Mouse (Mus musculus): ENCODE data around the gene Rnf25.

Rnf25 gene

DNA sequence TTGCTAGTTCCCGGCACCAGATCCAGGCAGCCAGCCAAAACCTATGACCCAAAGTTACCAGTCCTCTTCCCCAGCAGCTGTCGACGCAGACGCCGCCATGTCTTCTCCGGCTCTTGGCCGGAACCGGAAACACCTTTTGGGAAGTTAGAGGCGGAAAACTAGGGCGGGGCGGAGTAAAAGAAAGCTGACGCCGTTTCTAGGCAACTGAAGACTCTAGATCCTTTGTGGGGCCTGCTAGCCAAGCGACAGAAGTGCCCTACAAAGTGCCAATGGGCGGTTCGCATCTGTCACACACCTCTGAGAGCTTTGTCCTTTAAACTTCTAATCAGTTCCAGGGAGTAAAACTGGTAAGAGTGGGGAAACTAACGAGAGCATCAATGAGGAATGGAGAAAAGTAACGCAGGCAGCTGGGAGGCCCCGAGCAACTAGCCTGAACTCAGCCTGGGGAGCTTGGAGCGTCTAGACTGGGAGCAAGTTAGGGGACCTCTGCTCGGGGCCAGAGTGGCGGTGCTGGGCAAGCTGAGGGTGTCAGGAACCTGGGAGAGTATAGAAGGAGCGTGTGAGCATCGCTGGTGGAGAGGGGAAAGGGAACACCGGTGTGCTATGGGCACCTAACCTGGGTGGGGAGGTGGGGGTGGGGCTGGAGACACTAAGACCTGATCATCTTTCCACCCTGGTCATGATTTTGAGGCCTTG is at the start of gene Rnf25, which contains the start of gene Stk36:
Gene Rnf25 (minus strand): TSS at position 131 of the 696 bp plus-strand sequence.
Gene Stk36 (plus strand): TSS at position 179 of the 696 bp plus-strand sequence.
- DNase-seq (ENCODE audit: low spot score in 2 of 2): peak; percentile 72 to 85

DNA sequence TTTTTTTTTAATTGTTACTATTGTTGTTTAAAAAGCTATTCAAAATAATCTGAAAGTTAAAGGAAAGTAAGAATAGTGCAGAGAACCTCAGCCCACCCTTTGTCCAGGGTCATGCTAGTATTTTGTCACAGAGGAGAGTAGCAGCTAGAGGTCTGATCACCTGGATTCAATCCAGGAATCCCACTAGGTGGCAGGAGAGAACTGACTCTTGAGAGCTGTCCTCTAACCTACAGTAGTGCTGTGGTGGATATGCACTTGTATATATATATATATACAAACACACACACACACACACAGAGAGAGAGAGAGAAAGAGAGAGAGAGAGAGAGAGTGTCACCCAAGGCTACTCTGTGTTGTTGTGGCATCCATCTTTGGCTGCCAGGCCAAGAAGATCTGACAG is 42.7 kb upstream of the Rnf25 start:
- DNase-seq (ENCODE audit: low spot score in 2 of 2): no peak

DNA sequence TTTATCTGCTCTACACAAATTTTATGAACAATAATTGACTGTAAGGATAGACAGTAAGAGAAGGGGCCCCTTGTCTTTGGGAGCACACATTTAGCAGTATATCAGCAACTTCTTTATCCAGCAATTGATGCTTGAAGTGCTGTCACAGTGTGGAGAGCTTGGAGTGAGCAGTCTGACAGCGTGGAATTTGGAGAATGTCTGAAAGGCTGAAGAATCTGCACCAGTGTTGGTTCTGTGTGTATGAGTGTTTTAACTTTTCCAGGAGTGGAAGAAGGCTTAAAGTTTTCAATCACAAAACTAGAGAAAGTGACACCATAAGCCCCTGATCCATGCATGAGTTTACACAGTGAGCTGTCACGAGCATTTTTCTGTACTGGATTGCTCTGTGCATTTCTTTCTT is 42.3 kb upstream of the Rnf25 start:
- no peak for DNase-seq (ENCODE audit: low spot score in 2 of 2)

DNA sequence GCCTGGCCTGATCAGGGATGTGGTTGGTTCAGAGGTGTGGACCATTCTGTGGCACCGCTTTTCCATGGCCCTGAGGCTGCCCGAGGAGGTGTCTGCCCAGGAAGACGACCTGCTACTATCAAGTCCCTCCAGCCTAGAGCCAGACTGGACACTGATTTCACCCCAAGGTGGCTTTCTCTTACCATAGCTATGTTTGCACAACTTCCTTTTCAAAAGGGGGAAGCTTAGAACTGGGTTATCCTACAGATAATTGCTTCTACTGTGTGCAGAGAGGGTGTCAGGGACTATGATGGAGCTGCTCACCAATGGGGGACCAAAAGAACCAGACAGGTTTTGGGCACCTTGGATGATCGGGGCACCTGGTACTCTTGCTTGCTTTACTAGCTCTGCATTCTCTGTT is 31.5 kb upstream of the Rnf25 start:
- DNase-seq (ENCODE audit: low spot score in 2 of 2): no peak

DNA sequence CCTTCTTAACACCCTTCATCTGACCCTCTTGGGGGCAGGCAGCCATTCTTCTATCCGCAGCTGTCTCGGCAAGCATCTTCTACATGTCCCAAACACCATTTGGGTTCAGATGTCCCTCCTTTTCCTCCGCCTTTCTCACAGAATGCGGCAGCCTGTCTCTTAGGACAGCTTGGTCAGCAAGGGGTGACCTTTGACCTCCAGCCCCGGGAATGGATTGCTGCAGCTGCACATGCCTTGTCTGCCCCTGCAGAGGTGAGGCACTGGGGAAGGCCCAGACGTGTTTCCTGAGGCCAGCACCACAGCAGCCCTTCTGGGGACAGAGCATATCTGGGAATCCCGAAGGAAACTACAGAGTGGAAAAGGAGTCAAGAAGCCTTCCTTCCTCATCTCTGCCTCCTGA is 26.8 kb upstream of the Rnf25 start:
- DNase-seq (ENCODE audit: low spot score in 2 of 2): no peak

DNA sequence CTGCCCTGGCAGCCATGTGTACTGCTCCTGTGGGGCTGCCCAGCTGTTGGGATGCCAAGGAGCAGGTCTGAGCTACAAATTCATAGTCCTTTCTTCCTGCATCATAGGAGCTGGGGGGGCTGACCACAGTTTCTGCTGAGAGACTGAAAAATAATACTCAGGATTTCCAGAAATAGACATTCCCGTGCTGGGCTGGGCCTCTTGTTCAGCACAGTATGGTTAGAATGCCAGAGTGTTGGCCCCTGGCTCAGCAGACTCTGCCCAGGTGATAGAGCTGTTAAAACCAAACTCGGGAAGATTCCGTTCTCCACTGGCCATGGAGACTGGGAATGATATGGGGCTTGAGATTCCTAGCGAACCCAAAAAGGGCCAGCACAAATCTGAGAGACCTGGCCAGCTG is 24.9 kb upstream of the Rnf25 start:
- no peak for DNase-seq (ENCODE audit: low spot score in 2 of 2)

DNA sequence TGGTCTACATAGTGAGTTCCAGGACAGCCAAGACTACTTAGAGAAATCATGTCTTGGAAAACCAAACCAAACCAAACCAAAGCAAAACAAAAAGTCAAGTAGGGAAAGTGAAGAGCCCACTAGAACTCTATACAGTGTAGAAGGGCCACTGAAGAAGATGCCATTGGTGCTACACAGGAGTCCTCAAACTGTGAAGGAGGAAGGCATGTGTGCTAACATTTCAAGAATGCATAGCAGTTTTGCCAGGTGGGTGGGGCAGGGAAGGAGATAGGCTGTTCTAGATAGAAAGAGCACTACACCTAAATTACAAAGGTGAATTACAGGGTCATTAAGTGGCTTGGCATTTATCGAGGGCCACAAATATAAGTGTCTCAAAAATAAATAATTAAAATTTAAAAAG is 23.0 kb upstream of the Rnf25 start:
- no peak for DNase-seq (ENCODE audit: low spot score in 2 of 2)

DNA sequence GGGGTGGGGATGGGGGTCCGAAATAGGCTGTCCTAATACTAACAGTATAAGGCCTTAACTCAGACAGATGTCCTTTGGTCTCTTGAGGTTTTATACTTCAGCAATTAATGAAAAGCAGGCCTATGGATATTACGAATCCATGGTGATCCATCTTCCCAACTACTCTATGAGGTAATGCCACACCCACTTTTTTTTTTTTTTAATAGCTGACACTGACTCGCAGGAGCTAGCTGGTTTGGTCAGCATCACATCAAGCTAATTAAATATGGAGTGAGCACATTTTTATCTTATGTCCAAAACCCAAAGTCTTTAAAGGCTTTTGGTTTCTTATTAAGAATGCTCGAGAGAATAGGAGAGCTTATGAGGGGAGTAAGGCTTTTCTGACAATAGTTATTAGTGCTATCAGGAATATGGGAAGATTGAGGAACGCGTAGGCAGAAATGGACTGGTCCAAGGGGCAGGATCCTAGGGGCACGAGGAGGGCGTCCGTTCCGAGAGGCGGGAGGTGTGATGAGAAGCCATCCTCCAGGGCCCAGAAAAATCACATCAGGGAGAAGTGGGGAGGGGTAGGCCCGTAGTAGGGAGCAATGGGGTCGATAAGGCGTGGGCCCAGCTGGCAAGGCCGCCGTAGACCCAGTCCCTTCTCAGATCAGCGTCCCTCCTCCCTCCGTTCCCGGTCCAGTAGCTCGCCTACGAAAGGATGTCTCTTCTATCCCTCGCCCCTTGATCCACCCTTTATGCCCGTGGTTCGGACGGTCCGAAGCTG is 513 bp downstream of the Rnf25 start:
- DNase-seq (ENCODE audit: low spot score in 2 of 2): no peak

DNA sequence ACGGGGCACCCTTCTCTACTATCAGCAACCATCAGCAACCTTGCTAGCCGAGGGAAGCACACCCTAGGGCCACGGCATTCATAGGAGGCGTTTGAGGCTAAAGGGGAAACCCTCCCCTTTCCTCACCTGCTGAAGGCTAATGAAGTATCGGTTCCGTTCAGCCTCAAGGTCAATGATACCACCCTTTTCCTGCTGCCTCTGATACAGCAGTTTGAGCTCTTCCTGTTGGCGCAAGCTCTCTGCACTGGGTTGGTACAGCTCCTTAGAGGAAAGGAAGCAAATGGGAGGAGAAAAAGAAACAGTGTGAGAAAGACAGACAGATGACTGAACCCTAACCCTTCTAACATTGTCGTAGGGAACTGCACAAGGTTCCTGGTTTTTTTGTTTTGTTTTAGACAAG is 6.8 kb downstream of the Rnf25 start:
- DNase-seq (ENCODE audit: low spot score in 2 of 2): no peak

DNA sequence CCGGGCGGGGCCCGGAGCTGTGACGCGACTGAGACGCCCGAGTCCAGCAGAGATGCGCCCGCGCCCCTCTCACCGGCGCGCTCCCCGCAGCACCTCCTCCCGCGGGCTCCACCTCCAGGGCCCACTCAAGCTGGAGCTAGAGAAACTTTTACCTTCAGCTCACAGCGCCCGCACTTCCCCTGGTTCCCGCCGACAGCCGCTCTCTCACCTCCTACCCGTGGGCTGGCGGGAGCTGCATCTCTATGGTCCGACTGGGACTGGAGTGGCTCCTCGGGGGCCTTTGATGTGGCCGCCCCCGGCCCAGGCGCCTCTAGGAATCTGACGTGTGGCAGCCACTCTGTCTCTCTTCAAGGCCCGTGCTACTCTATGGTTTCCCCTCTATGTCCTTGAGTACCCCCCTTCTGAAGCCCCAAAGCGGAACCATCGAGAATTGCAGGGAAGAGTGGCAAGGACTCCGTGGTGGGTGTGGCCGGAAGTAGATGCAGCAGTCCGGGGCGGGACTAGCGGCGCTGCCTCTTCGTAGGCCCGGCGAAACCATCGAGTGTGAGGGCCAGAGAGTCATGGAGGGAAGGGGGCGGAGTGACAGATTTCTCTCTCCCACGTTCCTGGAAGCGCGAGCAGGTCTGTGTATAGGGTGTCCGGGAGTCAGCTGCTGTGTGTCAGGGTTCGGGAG is 13.3 kb downstream of the Rnf25 start, which contains the start of the genes Zfp142 and Bcs1l:
Gene Zfp142 (minus strand): TSS at position 474 of the 673 bp plus-strand sequence.
Gene Bcs1l (plus strand): TSS at position 517 of the 673 bp plus-strand sequence.
- DNase-seq (ENCODE audit: low spot score in 2 of 2): peak; percentile 98

DNA sequence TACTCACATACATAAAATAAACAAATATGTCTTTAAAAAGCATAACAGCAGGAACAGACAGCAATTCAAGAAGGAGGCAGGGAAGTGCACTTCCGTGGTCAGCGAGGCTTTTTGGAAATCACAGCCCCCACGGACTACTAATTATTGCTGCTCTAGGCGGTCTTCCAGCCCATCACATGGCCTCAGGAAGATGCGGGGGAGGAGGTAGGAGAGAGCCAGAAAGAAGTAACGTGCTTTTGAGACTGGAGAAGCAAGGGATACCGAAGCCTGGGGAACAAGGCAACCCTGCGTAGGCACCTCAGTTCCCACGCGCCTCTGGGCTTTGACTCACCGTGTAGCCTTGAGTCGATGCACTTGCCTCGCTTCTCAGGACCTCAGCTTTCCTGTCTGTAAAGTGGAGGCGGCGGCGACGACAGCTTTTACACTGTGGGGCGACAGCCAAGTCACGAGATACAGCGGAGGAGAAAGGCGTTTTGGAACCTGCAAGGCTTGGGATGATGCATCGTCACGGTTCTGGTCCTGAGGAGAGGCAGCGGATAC is 13.9 kb downstream of the Rnf25 start:
- no peak for DNase-seq (ENCODE audit: low spot score in 2 of 2)

DNA sequence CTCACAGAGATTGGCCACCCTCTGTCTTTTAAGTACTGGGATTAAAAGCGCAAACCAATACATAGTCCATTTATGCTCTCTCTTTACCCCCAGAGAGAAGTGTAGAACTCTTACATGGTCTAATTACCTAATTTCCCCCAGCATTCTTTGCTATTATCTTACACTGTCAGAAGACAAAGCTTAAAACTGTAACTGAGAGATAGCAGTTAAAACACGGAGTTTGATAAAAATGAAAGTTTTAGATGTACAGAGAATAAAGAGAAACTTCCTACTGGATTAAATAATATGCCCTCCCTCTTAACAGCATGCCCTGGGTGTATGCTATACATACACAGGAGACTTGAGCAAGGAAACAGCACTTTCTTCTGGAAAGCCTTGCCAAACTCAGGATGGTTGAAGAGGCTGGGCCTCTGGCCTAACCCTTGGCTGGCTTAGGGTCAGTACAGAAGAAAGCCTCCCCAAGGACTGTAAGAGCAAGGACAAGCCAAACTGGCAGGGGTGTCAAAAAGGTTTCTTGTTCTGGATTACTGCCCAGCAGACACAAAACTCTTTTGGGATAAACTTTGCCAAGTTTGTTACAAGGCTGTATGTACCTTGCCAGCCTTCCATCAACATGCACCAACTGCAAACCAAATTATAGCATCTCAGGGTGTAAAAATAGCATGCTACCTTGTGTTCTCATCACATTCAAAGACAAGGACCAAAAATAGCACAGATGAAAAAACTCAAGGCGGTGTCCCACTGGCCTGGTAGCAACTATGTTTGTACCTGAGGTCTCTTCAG is 16.4 kb downstream of the Rnf25 start:
- DNase-seq (ENCODE audit: low spot score in 2 of 2): no peak

DNA sequence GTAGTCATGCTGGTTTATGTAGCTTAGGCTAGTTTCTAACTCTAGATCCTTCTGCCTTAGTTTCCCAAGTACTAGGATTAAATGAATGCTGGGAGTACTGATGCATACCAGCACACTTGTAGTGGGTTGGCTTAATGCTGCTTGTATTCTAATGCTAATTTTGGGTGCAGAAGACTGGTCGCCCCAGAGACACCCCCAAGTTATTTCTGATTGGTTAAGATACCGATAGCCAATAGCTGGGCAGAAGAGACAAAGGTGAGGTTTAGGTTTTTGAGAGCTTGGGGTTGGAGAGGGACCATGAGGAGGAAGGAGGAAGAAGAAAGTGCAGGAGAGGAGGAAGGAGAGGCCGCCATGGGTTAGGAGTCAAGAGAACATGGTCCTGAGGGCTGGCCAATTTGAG is 18.6 kb downstream of the Rnf25 start:
- DNase-seq (ENCODE audit: low spot score in 2 of 2): no peak

DNA sequence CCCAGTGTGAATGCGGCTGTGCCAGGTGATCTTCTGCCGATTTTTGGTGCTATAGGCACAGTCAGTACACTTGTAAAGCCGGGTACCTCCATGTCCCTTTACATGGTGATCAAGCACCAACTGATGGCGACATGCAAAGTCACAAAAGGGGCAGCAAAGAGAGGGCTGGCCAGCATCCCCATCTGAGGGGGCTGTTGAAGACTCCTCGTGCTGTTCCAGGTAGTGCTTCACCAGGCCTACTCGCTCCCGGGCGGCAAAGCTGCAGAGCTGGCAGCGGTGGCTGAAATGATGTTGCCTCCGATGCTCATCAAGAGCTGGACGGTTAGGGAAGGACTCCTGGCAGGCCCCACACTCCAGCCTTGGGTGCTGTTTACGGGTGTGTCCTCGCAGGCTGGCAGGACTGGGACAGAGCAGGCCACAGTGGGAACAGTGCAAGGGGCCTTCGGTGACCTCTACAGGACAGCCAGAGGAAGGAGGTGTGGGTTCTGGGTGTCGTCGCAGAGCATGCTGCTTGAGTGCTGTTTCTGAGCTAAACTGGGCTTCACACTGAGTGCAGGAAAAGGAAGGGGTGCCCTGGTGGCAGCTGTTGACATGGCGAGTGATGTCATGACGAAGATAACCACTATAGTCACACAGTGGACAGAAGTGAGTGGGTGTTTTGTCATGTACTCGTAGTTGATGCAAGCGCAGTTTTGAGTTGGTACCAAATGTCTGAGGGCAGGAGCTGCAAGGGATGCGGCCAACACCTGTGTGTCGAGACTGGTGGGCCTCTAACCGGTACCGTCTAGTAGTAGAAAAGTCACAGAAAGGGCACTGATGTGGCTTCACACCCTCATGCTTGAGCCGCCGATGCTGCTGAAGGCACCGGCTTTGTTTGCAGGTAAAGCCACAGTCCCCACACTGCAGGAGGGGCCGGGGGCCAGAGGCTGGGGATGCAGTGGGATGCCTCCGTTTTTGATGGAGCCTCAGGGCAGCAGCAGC is 31.2 kb downstream of the Rnf25 start:
- no peak for DNase-seq (ENCODE audit: low spot score in 2 of 2)

DNA sequence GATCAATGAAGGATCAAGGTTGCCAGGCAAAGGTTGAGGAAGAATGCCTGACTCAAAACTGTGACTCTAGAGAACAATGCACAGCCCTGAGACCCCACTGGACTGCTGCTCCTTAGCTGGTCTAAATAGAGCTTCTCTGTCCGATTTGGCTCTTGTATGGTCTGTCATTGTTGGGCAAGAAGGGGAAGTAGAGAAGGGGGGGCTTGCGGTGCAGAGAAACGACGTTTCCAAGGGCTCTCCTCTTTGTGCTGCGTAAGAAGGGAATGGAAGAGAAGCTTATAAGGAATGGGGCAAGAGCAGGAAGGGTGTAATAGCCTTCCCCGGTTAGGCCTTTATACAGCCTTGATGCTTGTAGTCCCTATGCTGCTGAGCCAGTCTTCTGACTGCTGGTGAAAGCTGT is 35.4 kb downstream of the Rnf25 start:
- no peak for DNase-seq (ENCODE audit: low spot score in 2 of 2)

DNA sequence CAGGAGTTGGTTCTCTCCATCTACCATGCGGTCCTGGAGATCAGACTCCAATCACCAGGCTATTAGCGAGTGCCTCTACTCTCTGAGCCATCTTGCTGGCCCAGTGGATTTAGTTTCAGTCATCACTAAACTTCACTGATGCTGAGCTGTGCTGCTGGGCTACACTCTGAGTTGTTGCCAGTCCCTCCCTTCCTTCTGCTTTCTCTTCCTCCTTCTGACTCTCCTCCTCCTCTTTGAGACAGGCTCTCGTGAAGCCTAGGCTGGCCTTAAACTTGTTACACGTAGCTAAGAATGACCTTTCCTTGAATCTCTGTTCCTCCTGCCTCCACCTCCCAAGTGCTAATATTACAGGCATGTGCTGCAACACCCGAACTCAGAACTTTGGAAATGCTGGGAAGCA is 42.1 kb downstream of the Rnf25 start:
- no peak for DNase-seq (ENCODE audit: low spot score in 2 of 2)

DNA sequence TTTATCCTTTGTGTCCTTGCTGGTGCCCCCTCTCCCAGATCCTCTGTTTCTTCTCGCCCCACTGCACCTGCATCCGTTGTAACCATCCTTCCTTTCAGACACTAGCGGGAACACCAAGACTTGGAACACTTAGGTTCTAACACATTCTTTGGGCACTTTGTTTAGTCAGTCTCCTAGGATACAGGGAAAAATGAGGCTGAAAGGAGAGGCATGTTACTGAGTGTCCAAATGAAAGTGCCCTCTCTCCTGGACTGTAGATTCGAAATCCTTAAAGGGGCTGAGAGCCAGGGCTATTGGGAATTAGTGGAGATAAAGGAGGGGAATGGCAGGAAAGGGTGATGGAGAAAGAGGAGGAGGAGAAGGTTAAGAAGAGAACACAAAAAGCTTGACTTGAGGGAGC is 57.0 kb downstream of the Rnf25 start, which contains the start of gene Usp37:
Gene Usp37 (minus strand): TSS at position 101 of the 400 bp plus-strand sequence.
- no peak for DNase-seq (ENCODE audit: low spot score in 2 of 2)
